Mouse (Mus musculus) CH12.LX (cell line): ENCODE measurements around the gene Cdv3. TPM values are rescaled to one million over a fixed set of nuclear protein-coding genes. Genes with fewer than 3 reads are reported as not detected.

ENCODE experiments used
- DNase-seq: peaks from one replicate; pipeline ENCODE4 v3.0.0-alpha.2; 2013; ENCODE audit errors: extremely low read depth
- H3K27ac ChIP-seq: 2 replicates; pipeline ENCODE4 v1.5.1; 2012; ENCODE audit warnings: low read depth, mild to moderate bottlenecking, control low read depth, moderate library complexity; ENCODE audit not compliant: insufficient read depth
- H3K27me3 ChIP-seq: replicated peaks from 2 replicates; pipeline ENCODE3; 2012; ENCODE audit warnings: inconsistent platforms
- H3K36me3 ChIP-seq, 2 experiments: replicated peaks in 1 of 2; 2 replicates each; pipeline versions ENCODE3 to v1.6.1; 2012; ENCODE audit warnings: inconsistent platforms in 1 of 2, low read length in 1 of 2, mild to moderate bottlenecking in 1 of 2, mixed read lengths in 1 of 2, moderate library complexity in 1 of 2; ENCODE audit not compliant: control insufficient read depth in 1 of 2, insufficient read depth in 1 of 2
- H3K4me1 ChIP-seq, 2 experiments: 2 replicates each; pipeline ENCODE4 v1.6.1; 2012; ENCODE audit warnings: inconsistent platforms in 1 of 2, moderate library complexity in 1 of 2; ENCODE audit not compliant: insufficient read depth in 2 of 2, control insufficient read depth in 1 of 2
- H3K4me2 ChIP-seq: 2 replicates; pipeline ENCODE4 v1.6.1; 2012; ENCODE audit warnings: low read depth, mild to moderate bottlenecking, control low read depth; ENCODE audit not compliant: poor library complexity, insufficient read depth, severe bottlenecking
- H3K4me3 ChIP-seq, 3 experiments: fragments of 150-350 bp in 1 of 3; sonication (generic) in 1 of 3; replicated peaks in 1 of 3; 2 replicates each; pipeline versions ENCODE3 to v1.5.1; 2011 to 2012; ENCODE audit warnings: low read depth in 2 of 3, low read length in 2 of 3, mild to moderate bottlenecking in 2 of 3, moderate library complexity in 2 of 3, control low read depth in 1 of 3, improper control_type of control experiment in 1 of 3, inconsistent platforms in 1 of 3, mixed read lengths in 1 of 3; ENCODE audit not compliant: poor library complexity in 1 of 3
- H3K79me2 ChIP-seq: replicated peaks from 2 replicates; pipeline ENCODE4 v1.6.1; 2012; ENCODE audit warnings: mild to moderate bottlenecking, moderate library complexity; ENCODE audit not compliant: control insufficient read depth, poor library complexity, insufficient read depth, severe bottlenecking; ENCODE audit errors: extremely low read depth
- H3K9ac ChIP-seq: 2 replicates; pipeline ENCODE4 v1.6.1; 2012; ENCODE audit warnings: low read depth, mild to moderate bottlenecking, control low read depth, moderate library complexity; ENCODE audit not compliant: insufficient read depth
- H3K9me3 ChIP-seq: replicated peaks from 2 replicates; pipeline ENCODE3; 2012; ENCODE audit warnings: low read length, inconsistent platforms, mixed read lengths
- BHLHE40 ChIP-seq: IDR thresholded peaks from 2 replicates; pipeline ENCODE4 v1.6.1; 2011; ENCODE audit warnings: mild to moderate bottlenecking, low read depth, low read length, improper control_type of control experiment
- CHD1 ChIP-seq: IDR thresholded peaks from 2 replicates; pipeline ENCODE4 v1.6.1; 2012; ENCODE audit warnings: low read depth, low read length, improper control_type of control experiment, inconsistent platforms
- CHD2 ChIP-seq: IDR thresholded peaks from 2 replicates; pipeline ENCODE4 v1.6.1; 2011; ENCODE audit warnings: low read length, improper control_type of control experiment
- E2F4 ChIP-seq: IDR thresholded peaks from 2 replicates; pipeline ENCODE4 v1.6.1; 2011; ENCODE audit warnings: low read depth, low read length, improper control_type of control experiment; ENCODE audit not compliant: insufficient replicate concordance
- ELF1 ChIP-seq: IDR thresholded peaks from 2 replicates; pipeline ENCODE4 v1.6.1; 2014; ENCODE audit warnings: low read depth, mild to moderate bottlenecking, inconsistent platforms, low read length, improper control_type of control experiment
- ETS1 ChIP-seq: conservative IDR thresholded peaks from 2 replicates; pipeline ENCODE4 v1.6.1; 2012; ENCODE audit warnings: low read depth, mild to moderate bottlenecking, inconsistent platforms, low read length, improper control_type of control experiment, moderate library complexity
- HCFC1 ChIP-seq: IDR thresholded peaks from 2 replicates; pipeline ENCODE4 v1.6.1; 2012; ENCODE audit warnings: low read depth, mild to moderate bottlenecking, inconsistent platforms, low read length, improper control_type of control experiment
- JUN ChIP-seq: IDR thresholded peaks from 2 replicates; pipeline ENCODE4 v1.6.1; 2011; ENCODE audit warnings: low read depth, mild to moderate bottlenecking, low read length, improper control_type of control experiment, moderate library complexity; ENCODE audit not compliant: insufficient read depth
- JUND ChIP-seq: conservative IDR thresholded peaks from 2 replicates; pipeline ENCODE4 v1.6.1; 2011; ENCODE audit warnings: low read depth, low read length, improper control_type of control experiment
- KAT2A ChIP-seq: IDR thresholded peaks from 2 replicates; pipeline ENCODE4 v1.6.1; 2012; ENCODE audit warnings: low read length, improper control_type of control experiment, inconsistent platforms; ENCODE audit not compliant: insufficient replicate concordance
- MAX ChIP-seq: IDR thresholded peaks from 2 replicates; pipeline ENCODE4 v1.6.1; 2011; ENCODE audit warnings: low read length, improper control_type of control experiment
- MAZ ChIP-seq: IDR thresholded peaks from 2 replicates; pipeline ENCODE4 v1.6.1; 2012; ENCODE audit warnings: low read depth, mild to moderate bottlenecking, inconsistent platforms, low read length, improper control_type of control experiment, moderate library complexity
- MEF2A ChIP-seq: IDR thresholded peaks from 2 replicates; pipeline ENCODE4 v1.6.1; 2014; ENCODE audit warnings: low read depth, mild to moderate bottlenecking, inconsistent platforms, low read length, improper control_type of control experiment, borderline replicate concordance
- MXI1 ChIP-seq: IDR thresholded peaks from 2 replicates; pipeline ENCODE4 v1.6.1; 2011; ENCODE audit warnings: mild to moderate bottlenecking, low read depth, low read length, improper control_type of control experiment
- MYC ChIP-seq: IDR thresholded peaks from 2 replicates; pipeline ENCODE4 v1.6.1; 2011; ENCODE audit warnings: low read depth, mild to moderate bottlenecking, improper control_type of control experiment, low read length
- NELFE ChIP-seq: IDR thresholded peaks from 2 replicates; pipeline ENCODE4 v1.6.1; 2011; ENCODE audit warnings: low read depth, low read length, improper control_type of control experiment
- PAX5 ChIP-seq: IDR thresholded peaks from 2 replicates; pipeline ENCODE4 v1.6.1; 2012; ENCODE audit warnings: low read length, inconsistent platforms, mixed read lengths
- POLR2AphosphoS2 ChIP-seq: IDR thresholded peaks from 2 replicates; pipeline ENCODE4 v1.6.1; 2011; ENCODE audit warnings: low read depth, low read length, improper control_type of control experiment
- RAD21 ChIP-seq: IDR thresholded peaks from 2 replicates; pipeline ENCODE4 v1.6.1; 2011; ENCODE audit warnings: low read depth, mild to moderate bottlenecking, low read length, improper control_type of control experiment, moderate library complexity
- SIN3A ChIP-seq: IDR thresholded peaks from 2 replicates; pipeline ENCODE4 v1.6.1; 2012; ENCODE audit warnings: low read length, improper control_type of control experiment, inconsistent platforms
- USF1 ChIP-seq: IDR thresholded peaks from 2 replicates; pipeline ENCODE4 v1.6.1; 2014; ENCODE audit warnings: low read depth, mild to moderate bottlenecking, inconsistent platforms, low read length, improper control_type of control experiment
- USF2 ChIP-seq: conservative IDR thresholded peaks from 2 replicates; pipeline ENCODE4 v1.6.1; 2011; ENCODE audit warnings: low read depth, low read length, improper control_type of control experiment
- ZC3H11A ChIP-seq: IDR thresholded peaks from 2 replicates; pipeline ENCODE4 v1.6.1; 2012; ENCODE audit warnings: low read depth, mild to moderate bottlenecking, inconsistent platforms, low read length, improper control_type of control experiment
- ZNF384 ChIP-seq: IDR thresholded peaks from 2 replicates; pipeline ENCODE4 v1.6.1; 2012; ENCODE audit warnings: low read depth, low read length, improper control_type of control experiment, inconsistent platforms
- dilution Hi-C: fragments of 300-500 bp; cut with MboI; formaldehyde crosslinking; loops from 2 replicates; pipeline ENCODE4 v1.14.3; 2020; ENCODE audit warnings: low sequenced_read_pairs; ENCODE audit not compliant: extremely low pct_unique_long_range_greater_than_20kb, extremely low pct_ligation_motif_present
- in situ Hi-C: fragments of 300-500 bp; cut with MboI; formaldehyde crosslinking; loops from 3 replicates; pipeline ENCODE4 v1.14.3; 2019; ENCODE audit warnings: low sequenced_read_pairs, low pct_ligation_motif_present, low pct_unique_long_range_greater_than_20kb, mixed read lengths
- polyA plus RNA-seq: library from polyadenylated mRNA; unstranded; fragments of >175 nt; gene quantifications from 2 replicates; pipeline ENCODE4 v1.2.1, GENCODE M21; 2012; ENCODE audit warnings: low read depth; ENCODE audit not compliant: insufficient read length
- total RNA-seq, 2 experiments: library from RNA; depleted of rRNA; stranded (reverse); fragments of 300-350 nt in 1 of 2; fragments of >200 nt in 1 of 2; gene quantifications; 2 replicates each; pipeline ENCODE4 v1.2.3; 2012 to 2014

The Cdv3 gene
- total and polyA plus RNA-seq, 3 experiments, result 189 to 341 (median 281) TPM

DNA sequence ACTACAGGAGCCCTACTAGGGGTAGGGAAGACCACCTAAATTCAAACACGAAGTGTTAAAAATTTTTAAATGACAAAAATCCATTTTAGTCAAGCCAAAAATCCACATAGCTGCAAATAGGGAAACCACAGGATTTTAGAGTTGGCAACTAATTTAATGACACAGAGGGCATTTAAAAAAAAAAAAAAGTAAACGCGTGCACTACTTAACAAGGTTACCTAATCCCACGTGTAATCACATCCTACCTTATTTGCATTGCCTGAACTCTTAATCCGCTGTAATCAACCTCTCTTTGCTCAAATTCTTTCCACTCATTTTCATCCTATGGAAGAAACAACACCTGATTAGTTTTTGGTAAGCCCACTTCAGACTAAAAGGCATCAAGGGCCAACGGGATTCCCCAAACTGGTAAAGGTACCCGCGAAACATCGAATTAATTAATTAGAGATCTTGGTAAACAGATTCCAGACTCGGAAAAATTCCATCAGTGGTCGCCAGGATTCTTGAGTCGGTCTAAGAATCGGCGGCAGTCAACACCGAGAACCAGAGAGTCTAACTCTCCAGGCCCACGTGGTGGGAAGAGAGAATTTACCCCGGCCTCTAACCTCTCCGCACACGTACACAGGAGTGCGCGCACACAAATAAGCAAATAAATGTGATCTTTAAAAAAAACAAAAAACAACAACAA is 1.8 kb downstream of the Cdv3 start:
- DNase-seq, result peak; percentile 50
- Histone ChIP-seq H3K9ac (peak overlapping the region; percentile 89), H3K79me2 (peaks cover 58% of the 10 kb centered on the region), H3K4me2 (peak overlapping the region; percentile 97), H3K4me1 (peaks cover 4 to 47% of the 10 kb centered on the region in 2 experiments; a peak in 3 of 4 replicates), H3K27me3 (no peaks in the 10 kb centered on the region), H3K9me3 (no peaks in the 10 kb centered on the region), H3K36me3 (peaks cover 10 to 37% of the 10 kb centered on the region in 2 experiments), H3K4me3 (peak overlapping the region; percentile 75 to 92 (median 86)), H3K27ac (no peak overlapping the region)
- peak; percentile 72 for TF ChIP-seq BHLHE40
- no peak for TF ChIP-seq USF2
- no peak for TF ChIP-seq KAT2A
- no peak for TF ChIP-seq PAX5
- peak; percentile 78 for TF ChIP-seq ZNF384
- TF ChIP-seq NELFE, result no peak
- peak; percentile 83 for TF ChIP-seq MAX
- TF ChIP-seq MXI1, result peak; percentile 97
- TF ChIP-seq MYC, result peak; percentile 87
- TF ChIP-seq JUND, result no peak
- no peak for TF ChIP-seq ELF1
- TF ChIP-seq CHD1, result peak; percentile 23; the same call in 1 of the 2 replicates
- TF ChIP-seq RAD21, result no peak
- peak; percentile 66 for TF ChIP-seq SIN3A
- TF ChIP-seq ETS1, result no peak
- TF ChIP-seq POLR2AphosphoS2, result no peak
- peak; percentile 29; the same call in 1 of the 2 replicates for TF ChIP-seq USF1
- in situ Hi-C loops, result no loop called here
- dilution Hi-C loops, result no loop called here

DNA sequence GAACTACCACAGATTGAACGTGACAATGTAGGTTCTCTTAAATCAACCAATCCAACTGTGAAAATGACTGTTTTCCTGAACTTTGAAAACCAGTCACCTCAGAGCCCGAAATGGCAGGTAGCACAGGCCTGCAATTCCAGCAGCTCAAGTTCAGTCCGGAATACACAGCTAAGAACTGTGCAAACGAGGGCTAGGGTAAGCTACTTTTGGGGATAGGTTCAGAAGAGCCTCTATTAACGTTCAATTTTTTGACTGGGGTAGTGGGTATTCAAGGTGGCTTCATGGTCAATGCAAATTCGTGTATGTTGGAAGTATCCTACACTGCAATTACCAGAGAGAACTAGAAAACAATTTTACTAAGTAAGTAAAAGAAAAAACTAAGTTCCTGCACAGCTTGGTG is 2.6 kb downstream of the Cdv3 start:
- Histone ChIP-seq H3K27ac (no peak overlapping the region), H3K9me3 (no peaks in the 10 kb centered on the region), H3K36me3 (peaks cover 17 to 43% of the 10 kb centered on the region in 2 experiments), H3K4me2 (peak overlapping the region; percentile 97), H3K79me2 (peaks cover 66% of the 10 kb centered on the region), H3K4me3 (peak overlapping the region; percentile 53 to 92 (median 75)), H3K9ac (peak overlapping the region; percentile 89), H3K27me3 (no peaks in the 10 kb centered on the region), H3K4me1 (peaks cover 4 to 53% of the 10 kb centered on the region in 2 experiments; a peak in 3 of 4 replicates)
- dilution Hi-C loops (no loop called here), in situ Hi-C loops (no loop called here)
- no peak for DNase-seq
- TF ChIP-seq MEF2A, result no peak
- no peak for TF ChIP-seq E2F4
- TF ChIP-seq HCFC1, result no peak
- no peak for TF ChIP-seq ZC3H11A
- TF ChIP-seq PAX5, result no peak
- TF ChIP-seq USF2, result no peak
- TF ChIP-seq CHD2, result no peak
- no peak for TF ChIP-seq JUND
- TF ChIP-seq BHLHE40, result no peak
- no peak for TF ChIP-seq MAZ
- TF ChIP-seq JUN, result no peak
